Mouse (Mus musculus) induced T-regulatory cell, adult 2 months (primary cell): Measurements from ENCODE around the gene Spata31d1a.

Source experiments
- DNase-seq: peaks from one replicate; pipeline ENCODE4 v3.0.0-alpha.2; 2012; ENCODE audit warnings: low read depth

Gene Spata31d1a

GRCm38 (mm10) chr13:59667763-59668162 is 42.4 kb downstream of the Spata31d1a start:
- DNase-seq, result no peak

GRCm38 (mm10) chr13:59663939-59664712 is 46.0 kb downstream of the Spata31d1a start:
- DNase-seq, result no peak

GRCm38 (mm10) chr13:59661966-59662365 is 48.2 kb downstream of the Spata31d1a start:
- DNase-seq, result no peak

- DNase-seq, result no peak
These were observed 48.7 kb downstream of the Spata31d1a start for GRCm38 (mm10) chr13:59661387-59661786.

- DNase-seq, result no peak
These were observed 49.8 kb downstream of the Spata31d1a start for GRCm38 (mm10) chr13:59660371-59660770.

- no peak for DNase-seq
These were observed 52.3 kb downstream of the Spata31d1a start for GRCm38 (mm10) chr13:59657781-59658180.

- no peak for DNase-seq
These were observed 53.1 kb downstream of the Spata31d1a start for GRCm38 (mm10) chr13:59656975-59657388.

GRCm38 (mm10) chr13:59656316-59656832 is 53.8 kb downstream of the Spata31d1a start:
- peak; percentile 74 for DNase-seq

GRCm38 (mm10) chr13:59655718-59656315 is 54.3 kb downstream of the Spata31d1a start:
- DNase-seq, result no peak

- DNase-seq, result no peak
These were observed 55.7 kb downstream of the Spata31d1a start for GRCm38 (mm10) chr13:59654465-59654864.

- no peak for DNase-seq
These were observed 57.0 kb downstream of the Spata31d1a start for GRCm38 (mm10) chr13:59653136-59653535.

GRCm38 (mm10) chr13:59652651-59653050 is 57.5 kb downstream of the Spata31d1a start:
- DNase-seq, result no peak
